Mouse (Mus musculus): ENCODE results near the gene Gm45062. TPM values are rescaled to one million over a fixed set of nuclear protein-coding genes. Genes with fewer than 3 reads are reported as not detected.
A peak's percentile ranks its signal among the peaks of the same experiment; 100 is the strongest.

Gm45062 gene
- polyA plus RNA-seq, 1 experiment from 2014 or later = 1.4 TPM

GRCm38 (mm10) chr6:8472125-8472524 lies 212.9 kb downstream of the Gm45062 start:
- Histone ChIP-seq H3K9ac (no peak overlapping the region), H3K9me3 (replicated peaks) (no peaks in the 10 kb centered on the region), H3K4me3 (no peak overlapping the region), H3K27ac (no peak overlapping the region), H3K4me2 (no peak overlapping the region), H3K36me3 (no peaks in the 10 kb centered on the region), H3K4me1 (peaks cover 19% of the 10 kb centered on the region), H3K27me3 (replicated peaks) (no peaks in the 10 kb centered on the region)
- 72% methylated on average over 3 of the region's 3 CpGs for WGBS (ENCODE audit: insufficient replicate concordance)
- no peak for ATAC-seq

- Histone ChIP-seq H3K36me3 (no peaks in the 10 kb centered on the region), H3K9ac (no peak overlapping the region), H3K4me1 (peaks cover 19% of the 10 kb centered on the region), H3K4me3 (no peak overlapping the region), H3K27ac (no peak overlapping the region), H3K9me3 (replicated peaks) (no peaks in the 10 kb centered on the region), H3K4me2 (no peak overlapping the region), H3K27me3 (replicated peaks) (no peaks in the 10 kb centered on the region)
- 29% methylated on average over 5 of the region's 5 CpGs for WGBS (ENCODE audit: insufficient replicate concordance)
- peak; percentile 37; the same call in 1 of the 2 replicates for ATAC-seq
These were observed 213.7 kb downstream of the Gm45062 start for GRCm38 (mm10) chr6:8472915-8473314.

GRCm38 (mm10) chr6:8473498-8473897 lies 214.2 kb downstream of the Gm45062 start:
- Histone ChIP-seq H3K4me1 (peaks cover 19% of the 10 kb centered on the region), H3K36me3 (no peaks in the 10 kb centered on the region), H3K27me3 (replicated peaks) (no peaks in the 10 kb centered on the region), H3K4me3 (no peak overlapping the region), H3K4me2 (no peak overlapping the region), H3K27ac (no peak overlapping the region), H3K9me3 (replicated peaks) (no peaks in the 10 kb centered on the region), H3K9ac (no peak overlapping the region)
- WGBS (ENCODE audit: insufficient replicate concordance) = 62% methylated on average over 5 of the region's 5 CpGs
- ATAC-seq = no peak

- Histone ChIP-seq H3K4me3 (no peak overlapping the region), H3K36me3 (no peaks in the 10 kb centered on the region), H3K27ac (no peak overlapping the region), H3K9me3 (replicated peaks) (no peaks in the 10 kb centered on the region), H3K4me1 (peaks cover 19% of the 10 kb centered on the region), H3K27me3 (replicated peaks) (no peaks in the 10 kb centered on the region), H3K9ac (no peak overlapping the region), H3K4me2 (no peak overlapping the region)
- ATAC-seq = peak; percentile 71
- WGBS (ENCODE audit: insufficient replicate concordance) = 48% methylated on average over 3 of the region's 3 CpGs
These were observed 215.1 kb downstream of the Gm45062 start for GRCm38 (mm10) chr6:8474316-8474715.

GRCm38 (mm10) chr6:8474820-8475219 lies 215.6 kb downstream of the Gm45062 start:
- H3K9me3 ChIP-seq (replicated peaks) = no peaks in the 10 kb centered on the region
- H3K27me3 ChIP-seq (replicated peaks) = no peaks in the 10 kb centered on the region
- H3K27ac ChIP-seq = no peak overlapping the region
- H3K4me3 ChIP-seq = no peak overlapping the region
- no peak overlapping the region for H3K9ac ChIP-seq
- H3K4me2 ChIP-seq = no peak overlapping the region
- no peak for ATAC-seq
- no peaks in the 10 kb centered on the region for H3K36me3 ChIP-seq
- 69% methylated on average over 4 of the region's 4 CpGs for WGBS (ENCODE audit: insufficient replicate concordance)
- H3K4me1 ChIP-seq = peaks cover 19% of the 10 kb centered on the region

- no peaks in the 10 kb centered on the region for H3K36me3 ChIP-seq
- H3K9me3 ChIP-seq (replicated peaks) = no peaks in the 10 kb centered on the region
- 77% methylated on average over 1 of the region's 1 CpGs for WGBS (ENCODE audit: insufficient replicate concordance)
- no peaks in the 10 kb centered on the region for H3K27me3 ChIP-seq (replicated peaks)
- no peak for ATAC-seq
- H3K4me3 ChIP-seq = no peak overlapping the region
- no peak overlapping the region for H3K27ac ChIP-seq
- H3K9ac ChIP-seq = no peak overlapping the region
- peaks cover 5% of the 10 kb centered on the region for H3K4me1 ChIP-seq
- no peak overlapping the region for H3K4me2 ChIP-seq
These were observed 219.9 kb downstream of the Gm45062 start for GRCm38 (mm10) chr6:8479176-8479575.

GRCm38 (mm10) chr6:8484437-8485275 lies 225.4 kb downstream of the Gm45062 start:
- H3K36me3 ChIP-seq = no peaks in the 10 kb centered on the region
- H3K9ac ChIP-seq = peak overlapping the region; percentile 39; the same call in 1 of the 2 replicates
- H3K9me3 ChIP-seq (replicated peaks) = no peaks in the 10 kb centered on the region
- H3K4me3 ChIP-seq = no peak overlapping the region
- H3K4me1 ChIP-seq = peaks cover 43% of the 10 kb centered on the region
- 64% methylated on average over 17 of the region's 17 CpGs for WGBS (ENCODE audit: insufficient replicate concordance)
- peak; percentile 82 for ATAC-seq
- peak overlapping the region; percentile 46 for H3K4me2 ChIP-seq
- H3K27me3 ChIP-seq (replicated peaks) = no peaks in the 10 kb centered on the region
- H3K27ac ChIP-seq = peak overlapping the region; percentile 49

- 63% methylated on average over 16 of the region's 16 CpGs for WGBS (ENCODE audit: insufficient replicate concordance)
- no peaks in the 10 kb centered on the region for H3K27me3 ChIP-seq (replicated peaks)
These were observed 226.3 kb downstream of the Gm45062 start for GRCm38 (mm10) chr6:8485414-8486175.

GRCm38 (mm10) chr6:8486391-8487043 lies 227.3 kb downstream of the Gm45062 start:
- Histone ChIP-seq H3K4me2 (peak overlapping the region; percentile 68), H3K27me3 (replicated peaks) (no peaks in the 10 kb centered on the region), H3K4me1 (peaks cover 48% of the 10 kb centered on the region), H3K9me3 (replicated peaks) (no peaks in the 10 kb centered on the region), H3K27ac (peak overlapping the region; percentile 90), H3K9ac (peak overlapping the region; percentile 61; the same call in 1 of the 2 replicates), H3K4me3 (peak overlapping the region; percentile 26; the same call in 1 of the 2 replicates), H3K36me3 (no peaks in the 10 kb centered on the region)
- 85% methylated on average over 17 of the region's 17 CpGs for WGBS (ENCODE audit: insufficient replicate concordance)
- ATAC-seq = no peak

More at GRCm38 (mm10) chr6:8485414-8486175, 226.3 kb downstream of the Gm45062 start:
- peaks cover 48% of the 10 kb centered on the region for H3K4me1 ChIP-seq
- no peaks in the 10 kb centered on the region for H3K9me3 ChIP-seq (replicated peaks)
- H3K36me3 ChIP-seq = no peaks in the 10 kb centered on the region
- no peak overlapping the region for H3K4me3 ChIP-seq
- ATAC-seq = no peak
- peak overlapping the region; percentile 10; the same call in 1 of the 2 replicates for H3K9ac ChIP-seq
- peak overlapping the region; percentile 46 for H3K4me2 ChIP-seq
- peak overlapping the region; percentile 49 for H3K27ac ChIP-seq

GRCm38 (mm10) chr6:8487044-8487853 lies 228.0 kb downstream of the Gm45062 start:
- peak; percentile 87 for ATAC-seq
- 31% methylated on average over 20 of the region's 20 CpGs for WGBS (ENCODE audit: insufficient replicate concordance)
- H3K4me2 ChIP-seq = peak overlapping the region; percentile 68
- no peaks in the 10 kb centered on the region for H3K36me3 ChIP-seq
- peak overlapping the region; percentile 61 for H3K9ac ChIP-seq
- H3K27me3 ChIP-seq (replicated peaks) = no peaks in the 10 kb centered on the region
- no peaks in the 10 kb centered on the region for H3K9me3 ChIP-seq (replicated peaks)
- peaks cover 48% of the 10 kb centered on the region for H3K4me1 ChIP-seq
- peak overlapping the region; percentile 26 for H3K4me3 ChIP-seq
- peak overlapping the region; percentile 90 for H3K27ac ChIP-seq

GRCm38 (mm10) chr6:8488249-8488648 lies 229.0 kb downstream of the Gm45062 start:
- no peak for ATAC-seq
- Histone ChIP-seq H3K9ac (no peak overlapping the region; the same call in 1 of the 2 replicates), H3K9me3 (replicated peaks) (no peaks in the 10 kb centered on the region), H3K4me2 (peak overlapping the region; percentile 68), H3K27me3 (replicated peaks) (no peaks in the 10 kb centered on the region), H3K4me3 (no peak overlapping the region), H3K27ac (peak overlapping the region; percentile 90), H3K4me1 (peaks cover 48% of the 10 kb centered on the region), H3K36me3 (no peaks in the 10 kb centered on the region)
- WGBS (ENCODE audit: insufficient replicate concordance) = 25% methylated on average over 5 of the region's 5 CpGs

Data from liver, embryonic 12.5 days (tissue).